Mouse (Mus musculus): ENCODE data around the gene Cdc42se1.
A peak's percentile ranks its signal among the peaks of the same experiment; 100 is the strongest.

Cdc42se1 gene

GRCm38 (mm10) chr3:95250783-95251424, 22.4 kb downstream of the Cdc42se1 start, which contains the start of gene Bnipl:
Bnipl (minus strand) TSS chr3:95251193.
- DNase-seq (ENCODE audit: low read depth, low spot score): no peak

GRCm38 (mm10) chr3:95256931-95257330, 28.4 kb downstream of the Cdc42se1 start:
- DNase-seq (ENCODE audit: low read depth, low spot score): no peak

- DNase-seq (ENCODE audit: low read depth, low spot score): no peak
Measured at GRCm38 (mm10) chr3:95261975-95262374, 33.4 kb downstream of the Cdc42se1 start.

GRCm38 (mm10) chr3:95263089-95263739, 34.7 kb downstream of the Cdc42se1 start:
- peak; percentile 68 for DNase-seq (ENCODE audit: low read depth, low spot score)

- DNase-seq (ENCODE audit: low read depth, low spot score): no peak
Measured at GRCm38 (mm10) chr3:95264724-95265123, 36.2 kb downstream of the Cdc42se1 start.

- DNase-seq (ENCODE audit: low read depth, low spot score): no peak
Measured at GRCm38 (mm10) chr3:95266052-95266451, 37.5 kb downstream of the Cdc42se1 start.

- DNase-seq (ENCODE audit: low read depth, low spot score): no peak
Measured at GRCm38 (mm10) chr3:95267855-95268254, 39.3 kb downstream of the Cdc42se1 start.

GRCm38 (mm10) chr3:95269789-95270188, 41.3 kb downstream of the Cdc42se1 start:
- DNase-seq (ENCODE audit: low read depth, low spot score): no peak

- no peak for DNase-seq (ENCODE audit: low read depth, low spot score)
Measured at GRCm38 (mm10) chr3:95270766-95271364, 42.3 kb downstream of the Cdc42se1 start.

GRCm38 (mm10) chr3:95273471-95273870, 44.9 kb downstream of the Cdc42se1 start:
- no peak for DNase-seq (ENCODE audit: low read depth, low spot score)

- DNase-seq (ENCODE audit: low read depth, low spot score): no peak
Measured at GRCm38 (mm10) chr3:95274453-95274852, 45.9 kb downstream of the Cdc42se1 start.

- DNase-seq (ENCODE audit: low read depth, low spot score): no peak
Measured at GRCm38 (mm10) chr3:95275161-95275560, 46.6 kb downstream of the Cdc42se1 start.

GRCm38 (mm10) chr3:95276428-95276934, 47.9 kb downstream of the Cdc42se1 start:
- DNase-seq (ENCODE audit: low read depth, low spot score): no peak

GRCm38 (mm10) chr3:95277149-95277551, 48.6 kb downstream of the Cdc42se1 start:
- no peak for DNase-seq (ENCODE audit: low read depth, low spot score)

GRCm38 (mm10) chr3:95280747-95281146, 52.2 kb downstream of the Cdc42se1 start:
- DNase-seq (ENCODE audit: low read depth, low spot score): peak; percentile 16

GRCm38 (mm10) chr3:95281216-95282126, 52.9 kb downstream of the Cdc42se1 start, which contains the start of the genes Mindy1 and Prune1:
Mindy1 (plus strand) TSS chr3:95281345.
Prune1 (minus strand) TSS chr3:95282076.
- DNase-seq (ENCODE audit: low read depth, low spot score): peak; percentile 99

- DNase-seq (ENCODE audit: low read depth, low spot score): peak; percentile 19
Measured at GRCm38 (mm10) chr3:95282381-95282864, 53.9 kb downstream of the Cdc42se1 start.

GRCm38 (mm10) chr3:95282865-95283588, 54.5 kb downstream of the Cdc42se1 start:
- DNase-seq (ENCODE audit: low read depth, low spot score): peak; percentile 83

GRCm38 (mm10) chr3:95283589-95283941, 55.0 kb downstream of the Cdc42se1 start:
- DNase-seq (ENCODE audit: low read depth, low spot score): no peak

GRCm38 (mm10) chr3:95284062-95284461, 55.5 kb downstream of the Cdc42se1 start:
- no peak for DNase-seq (ENCODE audit: low read depth, low spot score)
